Mouse (Mus musculus) embryonic facial prominence, embryonic 10.5 days (tissue): ENCODE results near the gene Zfp39. TPM values are rescaled to one million over a fixed set of nuclear protein-coding genes. Genes with fewer than 3 reads are reported as not detected.

Experiments
- DNase-seq: peaks from one replicate; pipeline ENCODE4 v3.0.0-alpha.2; 2017; ENCODE audit warnings: low spot score
- H3K27ac ChIP-seq: fragments of 300-500 bp; sonication (generic); replicated peaks from 2 replicates; pipeline ENCODE4 v1.5.1; 2016; ENCODE audit warnings: mild to moderate bottlenecking
- H3K27me3 ChIP-seq: fragments of 300-500 bp; sonication (generic); replicated peaks from 2 replicates; pipeline ENCODE4 v1.6.1; 2016; ENCODE audit warnings: low read depth, mild to moderate bottlenecking; ENCODE audit not compliant: poor library complexity, severe bottlenecking
- H3K36me3 ChIP-seq: fragments of 300-500 bp; sonication (generic); replicated peaks from 2 replicates; pipeline ENCODE4 v1.6.1; 2016; ENCODE audit warnings: mild to moderate bottlenecking, moderate library complexity
- H3K4me1 ChIP-seq: fragments of 300-500 bp; sonication (generic); 2 replicates; pipeline ENCODE4 v1.6.1; 2016
- H3K4me3 ChIP-seq: fragments of 300-500 bp; sonication (generic); 2 replicates; pipeline ENCODE4 v1.5.1; 2016; ENCODE audit warnings: mild to moderate bottlenecking, moderate library complexity
- H3K9me3 ChIP-seq: fragments of 300-500 bp; sonication (generic); 2 replicates; pipeline ENCODE4 v1.6.1; 2016; ENCODE audit warnings: mild to moderate bottlenecking
- WGBS: fragments of 180-500 bp; shearing (Covaris S2); methylation state at CpG from one replicate; pipeline ENCODE4 v1.1.7; 2016; 5-methylcytosine and 5-hydroxymethylcytosine counted together
- polyA plus RNA-seq: library from polyadenylated mRNA; unstranded; fragments of >200 nt; fragmentation: Nextera tagmentation; extraction: Ambion mirVana; gene quantifications from 2 replicates; pipeline ENCODE4 v1.2.1, GENCODE M21; 2016

The Zfp39 gene
- 5.7 and 6.3 TPM in 2 replicates for polyA plus RNA-seq

GRCm38 (mm10) chr11:58903511-58904409, at the start of gene Zfp39:
Zfp39 (minus strand) TSS chr11:58904225.
- Histone ChIP-seq H3K27ac (peak within 1 kb of the TSS; percentile 95), H3K4me3 (peak within 1 kb of the TSS; percentile 84), H3K27me3 (no peaks in the 10 kb centered on the region), H3K9me3 (no peaks in the 10 kb centered on the region), H3K36me3 (peaks cover 32% of the 10 kb centered on the region), H3K4me1 (peaks cover 13% of the 10 kb centered on the region)
- DNase-seq: peak; percentile 96
- under 1% methylated on average over 40 of the region's 40 CpGs for WGBS

DNA sequence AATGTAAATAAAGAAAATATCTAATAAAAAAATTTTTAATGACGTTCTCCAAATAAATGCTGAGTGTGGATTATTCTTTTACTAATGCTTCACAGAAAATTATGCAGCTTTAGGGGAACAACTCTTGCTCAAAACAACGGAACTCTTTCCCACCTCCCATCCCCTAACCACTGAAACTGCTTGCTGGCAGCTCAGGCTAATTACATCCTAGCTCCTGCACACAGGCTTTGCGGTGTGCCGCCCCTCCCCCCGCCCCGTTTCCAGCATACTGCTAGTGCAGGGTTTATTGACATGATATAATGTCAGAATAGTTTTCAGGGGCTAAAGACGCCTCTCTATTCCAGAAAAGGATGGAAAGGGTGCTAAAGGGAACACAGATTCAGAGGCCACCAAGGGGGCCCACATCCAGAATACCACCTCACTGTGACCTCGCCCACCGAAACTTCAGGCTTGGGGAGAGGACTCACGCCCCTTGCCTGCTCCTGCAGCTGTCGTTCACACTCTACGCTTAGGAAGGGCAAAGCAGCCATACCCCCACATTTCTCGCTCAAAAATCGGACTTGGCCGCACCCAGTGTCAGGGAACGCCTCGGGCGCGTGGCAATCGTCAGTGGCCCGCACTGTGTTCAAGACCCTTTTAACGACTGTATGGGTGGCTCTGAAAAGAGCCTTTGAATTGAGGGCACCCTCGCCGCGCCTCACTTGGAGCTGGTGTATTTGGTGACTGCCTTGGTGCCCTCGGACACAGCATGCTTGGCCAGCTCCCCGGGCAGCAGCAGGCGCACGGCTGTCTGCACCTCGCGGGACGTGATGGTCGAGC, 49.5 kb upstream of the Zfp39 start:
- Histone ChIP-seq H3K4me3 (peak overlapping the region; percentile 83), H3K27me3 (peaks cover 49% of the 10 kb centered on the region), H3K9me3 (no peaks in the 10 kb centered on the region), H3K4me1 (peaks cover 41% of the 10 kb centered on the region), H3K36me3 (peaks cover 17% of the 10 kb centered on the region), H3K27ac (peak overlapping the region; percentile 96)
- under 1% methylated on average over 33 of the region's 33 CpGs for WGBS
- DNase-seq: peak; percentile 75

- 67% methylated on average over 5 of the region's 5 CpGs for WGBS
- Histone ChIP-seq H3K9me3 (no peaks in the 10 kb centered on the region), H3K4me3 (no peak overlapping the region), H3K36me3 (no peaks in the 10 kb centered on the region), H3K27me3 (peaks cover 60% of the 10 kb centered on the region), H3K27ac (no peak overlapping the region), H3K4me1 (peaks cover 34% of the 10 kb centered on the region)
- no peak for DNase-seq
Observed at GRCm38 (mm10) chr11:58951210-58951609, 47.2 kb upstream of the Zfp39 start.

DNA sequence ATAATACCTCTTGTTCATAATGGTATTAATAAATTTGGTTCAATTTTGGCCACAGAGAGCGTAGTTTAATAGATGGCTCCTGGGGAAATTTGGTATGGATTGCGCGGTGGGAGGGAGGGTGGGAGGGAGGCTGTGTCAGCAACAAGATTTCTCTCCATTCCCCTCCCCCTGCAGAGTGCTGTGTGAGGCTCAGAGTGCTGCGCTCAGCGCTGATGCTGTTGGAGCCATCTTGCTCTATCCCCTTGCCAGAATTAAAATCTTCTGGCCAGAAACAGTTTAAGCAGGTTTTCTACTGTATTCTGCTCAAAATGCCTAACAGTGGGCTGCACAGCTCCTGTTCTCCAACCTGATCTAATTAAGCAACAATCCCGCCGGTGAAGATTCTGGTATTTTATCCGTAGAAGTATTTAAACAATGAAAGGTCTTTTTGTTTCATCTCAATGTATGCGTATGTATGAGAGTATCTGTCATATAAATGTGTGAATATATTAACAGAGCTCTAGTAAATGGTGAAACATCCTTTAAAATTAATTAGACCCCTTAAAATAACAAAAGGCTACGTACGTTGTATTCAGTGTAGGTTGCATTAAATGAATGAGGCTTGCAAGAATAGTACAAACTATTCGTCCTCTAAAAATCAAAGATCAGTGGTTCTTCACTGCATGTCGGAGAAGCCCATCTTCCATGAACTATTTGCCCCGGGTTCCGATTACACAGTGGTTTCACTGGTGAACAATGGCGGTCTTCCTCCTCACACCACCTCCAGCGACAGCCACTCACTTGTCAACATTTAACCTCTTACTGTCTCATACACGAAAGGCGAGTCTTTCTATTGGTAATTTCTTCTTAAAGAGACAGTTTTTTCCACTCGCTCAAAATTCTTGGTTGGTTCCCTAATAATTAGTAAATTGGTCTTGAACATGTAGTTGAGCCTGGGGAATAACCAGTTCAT, 45.7 kb upstream of the Zfp39 start:
- peak overlapping the region; percentile 89 for H3K27ac ChIP-seq
- peak; percentile 61 for DNase-seq

GRCm38 (mm10) chr11:58948542-58949479, 44.8 kb upstream of the Zfp39 start, which contains the start of gene Hist3h2ba:
Hist3h2ba (plus strand) TSS chr11:58948920.
- Histone ChIP-seq H3K4me1 (peaks cover 26% of the 10 kb centered on the region), H3K9me3 (no peaks in the 10 kb centered on the region), H3K4me3 (peak within 1 kb of the TSS; percentile 64), H3K36me3 (no peaks in the 10 kb centered on the region), H3K27me3 (peaks cover 80% of the 10 kb centered on the region), H3K27ac (peak within 1 kb of the TSS; percentile 89)
- WGBS: under 1% methylated on average over 48 of the region's 48 CpGs
- DNase-seq: peak; percentile 72

More for the DNA sequence above, 45.7 kb upstream of the Zfp39 start:
- H3K36me3 ChIP-seq: no peaks in the 10 kb centered on the region
- H3K9me3 ChIP-seq: no peaks in the 10 kb centered on the region
- WGBS: 7% methylated on average over 20 of the region's 20 CpGs
- peaks cover 71% of the 10 kb centered on the region for H3K27me3 ChIP-seq
- H3K4me1 ChIP-seq: peaks cover 27% of the 10 kb centered on the region
- peak overlapping the region; percentile 64 for H3K4me3 ChIP-seq

GRCm38 (mm10) chr11:58947798-58948528, 43.9 kb upstream of the Zfp39 start:
- Histone ChIP-seq H3K27ac (peak overlapping the region; percentile 85), H3K27me3 (peaks cover 86% of the 10 kb centered on the region)

DNA sequence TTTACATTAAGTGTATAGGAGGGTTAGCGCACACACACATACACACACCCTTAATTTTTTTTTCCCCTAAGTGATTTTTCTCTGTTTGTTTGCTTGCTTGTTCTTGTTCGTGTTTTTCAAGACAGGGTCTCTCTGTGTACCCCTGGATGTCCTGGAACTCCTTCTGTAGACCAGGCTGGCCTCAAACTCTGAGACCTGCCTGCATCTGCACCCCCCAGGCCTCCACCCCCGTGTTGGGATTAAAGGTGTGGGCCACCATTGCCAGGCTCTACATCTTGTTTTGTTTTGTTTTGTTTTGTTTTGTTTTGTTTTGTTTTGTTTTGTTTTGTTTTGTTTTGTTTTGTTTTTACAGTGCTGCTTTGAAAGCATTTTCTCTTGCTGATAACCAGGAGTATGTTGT, 43.3 kb upstream of the Zfp39 start:
- Histone ChIP-seq H3K36me3 (no peaks in the 10 kb centered on the region), H3K9me3 (no peaks in the 10 kb centered on the region), H3K4me3 (no peak overlapping the region), H3K27me3 (peaks cover 85% of the 10 kb centered on the region), H3K4me1 (peaks cover 14% of the 10 kb centered on the region), H3K27ac (0 out of 2 replicates have a peak overlapping the region, but pooled peaks have one; percentile 85)
- no peak for DNase-seq
- 83% methylated on average over 3 of the region's 3 CpGs for WGBS

More at GRCm38 (mm10) chr11:58947798-58948528, 43.9 kb upstream of the Zfp39 start:
- 22% methylated on average over 23 of the region's 23 CpGs for WGBS
- Histone ChIP-seq H3K4me3 (peak overlapping the region; percentile 64), H3K36me3 (no peaks in the 10 kb centered on the region), H3K4me1 (peaks cover 18% of the 10 kb centered on the region), H3K9me3 (no peaks in the 10 kb centered on the region)
- DNase-seq: peak; percentile 54

DNA sequence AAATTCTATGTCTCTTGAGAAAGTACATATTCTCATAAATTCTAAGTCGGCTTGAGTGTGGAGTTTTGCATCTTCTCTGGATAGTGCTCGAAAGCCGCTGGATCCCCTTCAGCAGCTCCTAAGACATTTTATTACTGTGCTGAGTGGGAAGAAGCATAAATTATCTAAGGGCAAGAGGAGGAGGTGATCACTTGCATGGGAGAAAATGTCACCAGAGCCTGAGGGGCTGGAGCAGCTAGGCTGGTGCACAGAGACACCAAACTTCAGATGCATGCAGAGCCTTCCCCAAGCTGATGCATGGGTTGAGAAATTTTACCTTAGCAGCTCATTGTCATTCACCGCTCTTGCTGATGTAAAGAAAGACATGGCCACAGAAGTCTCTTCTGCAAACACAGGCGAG, 40.1 kb upstream of the Zfp39 start:
- H3K36me3 ChIP-seq: no peaks in the 10 kb centered on the region
- no peaks in the 10 kb centered on the region for H3K9me3 ChIP-seq
- H3K4me3 ChIP-seq: no peak overlapping the region
- H3K27me3 ChIP-seq: peaks cover 54% of the 10 kb centered on the region
- H3K4me1 ChIP-seq: peaks cover 12% of the 10 kb centered on the region
- H3K27ac ChIP-seq: no peak overlapping the region
- WGBS: 74% methylated on average over 5 of the region's 5 CpGs
- no peak for DNase-seq

DNA sequence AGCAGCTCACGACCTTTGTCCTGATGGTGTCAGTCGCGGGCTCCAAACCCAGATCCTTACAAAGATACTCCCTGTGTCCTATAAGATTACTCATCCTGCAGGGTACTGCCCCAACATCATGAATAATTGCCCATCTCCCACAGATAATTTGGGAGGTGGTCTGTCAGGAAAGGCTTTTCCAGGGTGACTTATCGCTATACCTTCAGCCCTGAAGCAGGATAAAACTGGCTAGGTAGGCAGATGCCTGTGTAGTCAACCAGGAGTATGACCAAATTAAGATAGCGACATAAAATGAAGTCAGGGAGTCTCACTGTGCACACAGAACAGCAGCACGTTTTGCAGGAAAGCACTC, 35.0 kb upstream of the Zfp39 start:
- no peak for DNase-seq
- Histone ChIP-seq H3K36me3 (peaks cover 31% of the 10 kb centered on the region), H3K27me3 (0 out of 2 replicates have a peak, but pooled peaks cover 8% of the 10 kb centered on the region), H3K27ac (peak overlapping the region; percentile 96), H3K4me3 (peak overlapping the region; percentile 97), H3K4me1 (peaks cover 22% of the 10 kb centered on the region), H3K9me3 (no peaks in the 10 kb centered on the region)
- 18% methylated on average over 6 of the region's 6 CpGs for WGBS

GRCm38 (mm10) chr11:58938322-58939087, 34.5 kb upstream of the Zfp39 start, which contains the start of gene Rnf187:
Rnf187 (minus strand) TSS chr11:58938916.
- Histone ChIP-seq H3K27ac (peak within 1 kb of the TSS; percentile 96), H3K36me3 (peaks cover 36% of the 10 kb centered on the region), H3K9me3 (no peaks in the 10 kb centered on the region), H3K27me3 (0 out of 2 replicates have a peak, but pooled peaks cover 3% of the 10 kb centered on the region), H3K4me3 (peak within 1 kb of the TSS; percentile 97), H3K4me1 (peaks cover 22% of the 10 kb centered on the region)
- DNase-seq: peak; percentile 94
- under 1% methylated on average over 95 of the region's 95 CpGs for WGBS
